Mouse (Mus musculus) stomach, postnatal 0 days (tissue): ENCODE measurements around the gene Ptchd4.

Experiments used
- CTCF ChIP-seq: IDR thresholded peaks from 2 replicates; pipeline ENCODE4 v1.5.1; 2016; ENCODE audit warnings: antibody characterized with exemption, low read depth, mild to moderate bottlenecking, moderate library complexity
- EP300 ChIP-seq: optimal IDR thresholded peaks from 2 replicates; pipeline ENCODE3; 2016; ENCODE audit warnings: antibody characterized with exemption

- TF ChIP-seq CTCF (peak; percentile 32), EP300 (no peak)
Observed at GRCm38 (mm10) chr17:42304262-42304661, 11.5 kb upstream of the Ptchd4 start.
